9 mouse cellular contexts compared by ENCODE assay signal in genomic region chr11:116127156-116127980, GRCm38 (mm10). TPM values are rescaled to one million over a fixed set of nuclear protein-coding genes. Genes with fewer than 3 reads are reported as not detected.
A peak's percentile ranks its signal among the peaks of the same experiment; 100 is the strongest.
DNase-seq lines count a peak whose midpoint lies in the region; ATAC-seq lines count a peak whose summit lies in the region.
"Had no signal": no experiment of that assay in that cellular context is flagged by ENCODE, and none has a peak within 500 bp of the region (broad histone marks: within the 10 kb centered on the region; RNA-seq: fewer than 3 reads in every experiment).

Trim47 (minus strand) TSS chr11:116127210.

- peak within 1 kb of the TSS; percentile 39 for H3K27ac ChIP-seq in embryonic facial prominence, embryonic 15.5 days (replicated peaks)

- WGBS in embryonic facial prominence, embryonic 15.5 days, result 24% methylated on average over 23 of the region's 23 CpGs
- 54% methylated on average over 23 of the region's 23 CpGs for WGBS in large intestine, adult 2 months

- peaks cover 81% of the 10 kb centered on the region for H3K36me3 ChIP-seq in megakaryocyte, embryonic 14.5 days (replicated peaks; ENCODE audit: low read length)
- H3K36me3 ChIP-seq in embryonic facial prominence, embryonic 15.5 days, result peaks cover 27% of the 10 kb centered on the region

- no peak within 1 kb of the TSS for H3K9ac ChIP-seq in embryonic facial prominence, embryonic 15.5 days

- H3K4me3 ChIP-seq in megakaryocyte, embryonic 14.5 days (replicated peaks), result no peak within 1 kb of the TSS
- peak within 1 kb of the TSS; percentile 22 for H3K4me3 ChIP-seq in embryonic facial prominence, embryonic 15.5 days (replicated peaks)

- H3K4me1 ChIP-seq in megakaryocyte, embryonic 14.5 days, result peaks cover 64% of the 10 kb centered on the region
- H3K4me1 ChIP-seq in embryonic facial prominence, embryonic 15.5 days, result peaks cover 43% of the 10 kb centered on the region

- intact Hi-C loops in heart, postnatal 36 days (cut with DNase I), result no loop called here

- peak within 1 kb of the TSS; percentile 43 for H3K4me2 ChIP-seq in embryonic facial prominence, embryonic 15.5 days (replicated peaks)

- no peaks in the 10 kb centered on the region for H3K27me3 ChIP-seq in megakaryocyte, embryonic 14.5 days (replicated peaks)
- H3K27me3 ChIP-seq in embryonic facial prominence, embryonic 15.5 days, result no peaks in the 10 kb centered on the region
- H3K27me3 ChIP-seq: CH12.LX had no signal

- peaks cover 12% of the 10 kb centered on the region for H3K9me3 ChIP-seq in megakaryocyte, embryonic 14.5 days
- H3K9me3 ChIP-seq in embryonic facial prominence, embryonic 15.5 days (replicated peaks), result no peaks in the 10 kb centered on the region

- DNase-seq in heart, postnatal 36 days, result peak; percentile 69 to 76
- no peak for DNase-seq in large intestine, adult 2 months (ENCODE audit: low read depth, low spot score)
- DNase-seq in mesoderm, embryonic 11.5 days (ENCODE audit: low read depth, low spot score), result peak; percentile 79
- DNase-seq in testis, postnatal 10 days (ENCODE audit: low spot score), result peak; percentile 97

- ATAC-seq in megakaryocyte, adult 5-6 weeks (ENCODE audit: poor library complexity, severe bottlenecking), result no peak
- peak; percentile 39; the same call in 1 of the 2 replicates for ATAC-seq in embryonic facial prominence, embryonic 15.5 days (ENCODE audit: insufficient number of reproducible peaks, low FRiP score, low TSS enrichment, low read depth)
- no peak for ATAC-seq in frontal cortex, adult (ENCODE audit: low TSS enrichment)

RNA-seq across cellular contexts. Expression of gene Trim47, which starts in this region (rescaled TPM):
- polyA plus RNA-seq in megakaryocyte, embryonic 14.5 days (2012; ENCODE audit: insufficient read depth, low replicate concordance), result 6.9 and 23.5 TPM in 2 replicates
- 0.47 TPM in 1 of 2 replicates, not detected in the other for total RNA-seq in megakaryocyte, adult 5-6 weeks (2015)
- 0.07 TPM in 1 of 2 replicates, not detected in the other for total RNA-seq in megakaryocyte, adult 5-6 weeks (2017)
- polyA plus RNA-seq in embryonic facial prominence, embryonic 15.5 days (2015; fragmentation: Nextera tagmentation; extraction: Ambion mirVana), result 25.1 and 27.6 TPM in 2 replicates
- total RNA-seq in heart, postnatal 36 days (2021), result 10 to 100 TPM; 25.2 to 34.2 TPM
- polyA plus RNA-seq in large intestine, adult 2 months (2012; rRNA removed), result 19.1 and 23.7 TPM in 2 replicates

Comparison
In these comparisons a context has a peak if more than half of its experiments do, and no peak if none do; other contexts are left out.
1. RNA of gene Trim47 (total RNA-seq): 25.2 to 34.2 TPM in heart, postnatal 36 days; 0.07 to 0.47 TPM in megakaryocyte, adult 5-6 weeks; every median in the first group is over 10 times any median in the second.